Mouse (Mus musculus) heart, embryonic 13.5 days (tissue): ENCODE measurements around the gene Vapa. TPM values are rescaled to one million over a fixed set of nuclear protein-coding genes. Genes with fewer than 3 reads are reported as not detected.
A peak's percentile ranks its signal among the peaks of the same experiment; 100 is the strongest.
"Not testable (repeated sequence)": the region's sequence is repeated elsewhere in the genome, so short reads cannot be mapped to it uniquely, and the experiment has no call there.

Experiments
- ATAC-seq: fragments of 200-750 bp; cut with Nextera tagmentation; 2 replicates; pipeline ENCODE4 v1.8.0; 2017; ENCODE audit warnings: moderate TSS enrichment; ENCODE audit not compliant: insufficient number of reproducible peaks, low FRiP score, low TSS enrichment; ENCODE audit errors: extremely low read depth
- H3K27ac ChIP-seq: fragments of 300-500 bp; sonication (generic); replicated peaks from 2 replicates; pipeline ENCODE4 v1.5.1; 2015; ENCODE audit warnings: moderate library complexity, mild to moderate bottlenecking, inconsistent platforms
- H3K27me3 ChIP-seq: fragments of 300-500 bp; sonication (generic); replicated peaks from 2 replicates; pipeline ENCODE4 v1.6.1; 2015; ENCODE audit warnings: mild to moderate bottlenecking, inconsistent platforms
- H3K36me3 ChIP-seq: fragments of 300-500 bp; sonication (generic); 2 replicates; pipeline ENCODE4 v1.6.1; 2015; ENCODE audit warnings: mild to moderate bottlenecking, inconsistent platforms
- H3K4me1 ChIP-seq: fragments of 300-500 bp; sonication (generic); 2 replicates; pipeline ENCODE4 v1.6.1; 2015; ENCODE audit warnings: inconsistent platforms
- H3K4me2 ChIP-seq: fragments of 300-500 bp; sonication (generic); 2 replicates; pipeline ENCODE4 v1.6.1; 2015; ENCODE audit warnings: inconsistent platforms, mild to moderate bottlenecking, moderate library complexity
- H3K4me3 ChIP-seq: fragments of 300-500 bp; sonication (generic); 2 replicates; pipeline ENCODE4 v1.5.1; 2015; ENCODE audit warnings: moderate library complexity, mild to moderate bottlenecking, inconsistent platforms
- H3K9ac ChIP-seq: fragments of 300-500 bp; sonication (generic); 2 replicates; pipeline ENCODE4 v1.6.1; 2015; ENCODE audit warnings: inconsistent platforms, mild to moderate bottlenecking, moderate library complexity
- H3K9me3 ChIP-seq: fragments of 300-500 bp; sonication (generic); 2 replicates; pipeline ENCODE4 v1.6.1; 2016; ENCODE audit warnings: inconsistent platforms
- WGBS: fragments of 180-500 bp; shearing (Covaris S2); methylation state at CpG from one replicate; pipeline ENCODE4 v1.1.7; 2015; ENCODE audit warnings: mixed read lengths; 5-methylcytosine and 5-hydroxymethylcytosine counted together
- polyA plus RNA-seq: library from polyadenylated mRNA; unstranded; fragments of >200 nt; fragmentation: Nextera tagmentation; extraction: Ambion mirVana; gene quantifications from 2 replicates; pipeline ENCODE4 v1.2.1, GENCODE M21; 2015

The Vapa gene
- polyA plus RNA-seq, 1 experiment from 2014 or later, result 132 TPM

GRCm38 (mm10) chr17:65647226-65647625 lies 33.9 kb upstream of the Vapa start:
- H3K4me2 ChIP-seq, result no peak overlapping the region
- no peaks in the 10 kb centered on the region for H3K9me3 ChIP-seq
- peaks cover 22% of the 10 kb centered on the region for H3K4me1 ChIP-seq
- H3K9ac ChIP-seq, result no peak overlapping the region
- no peak for ATAC-seq
- peaks cover 7% of the 10 kb centered on the region; the same call in 1 of the 2 replicates for H3K36me3 ChIP-seq
- H3K4me3 ChIP-seq, result no peak overlapping the region
- H3K27me3 ChIP-seq, result no peaks in the 10 kb centered on the region
- 49% methylated on average over 6 of the region's 6 CpGs for WGBS
- H3K27ac ChIP-seq, result no peak overlapping the region

DNA sequence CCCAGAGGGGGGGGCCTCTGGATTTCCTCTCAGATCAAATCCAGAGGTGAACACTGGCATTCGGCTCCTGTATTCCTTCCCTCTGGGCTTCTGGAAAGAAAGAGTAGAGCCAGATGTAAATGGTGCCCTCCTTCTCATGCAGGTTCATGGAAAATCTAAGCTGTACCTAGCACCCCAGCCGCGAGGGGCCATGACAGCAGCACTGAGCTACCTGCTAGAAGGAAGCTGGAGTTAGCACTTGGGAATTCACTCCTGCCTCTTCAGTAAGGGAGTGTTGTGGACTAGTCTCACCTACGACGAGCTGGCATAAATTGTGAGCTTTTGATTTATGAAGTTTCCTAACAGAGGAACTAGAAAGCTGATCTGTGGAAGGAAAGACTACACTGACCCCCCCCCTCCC lies 30.2 kb upstream of the Vapa start:
- Histone ChIP-seq H3K36me3 (no peaks in the 10 kb centered on the region), H3K4me3 (no peak overlapping the region), H3K9ac (no peak overlapping the region), H3K4me1 (peaks cover 16% of the 10 kb centered on the region), H3K9me3 (no peaks in the 10 kb centered on the region), H3K27ac (no peak overlapping the region; the same call in 1 of the 2 replicates), H3K4me2 (no peak overlapping the region), H3K27me3 (no peaks in the 10 kb centered on the region; the same call in 1 of the 2 replicates)
- 74% methylated on average over 5 of the region's 5 CpGs for WGBS
- no peak for ATAC-seq

GRCm38 (mm10) chr17:65643051-65643521 lies 29.7 kb upstream of the Vapa start:
- no peak overlapping the region for H3K4me2 ChIP-seq
- no peaks in the 10 kb centered on the region for H3K36me3 ChIP-seq
- H3K4me3 ChIP-seq, result no peak overlapping the region
- no peaks in the 10 kb centered on the region; the same call in 1 of the 2 replicates for H3K27me3 ChIP-seq
- no peaks in the 10 kb centered on the region for H3K9me3 ChIP-seq
- H3K27ac ChIP-seq, result no peak overlapping the region; the same call in 1 of the 2 replicates
- no peak overlapping the region for H3K9ac ChIP-seq
- peaks cover 13% of the 10 kb centered on the region for H3K4me1 ChIP-seq
- WGBS, result 52% methylated on average over 10 of the region's 10 CpGs
- ATAC-seq, result no peak

DNA sequence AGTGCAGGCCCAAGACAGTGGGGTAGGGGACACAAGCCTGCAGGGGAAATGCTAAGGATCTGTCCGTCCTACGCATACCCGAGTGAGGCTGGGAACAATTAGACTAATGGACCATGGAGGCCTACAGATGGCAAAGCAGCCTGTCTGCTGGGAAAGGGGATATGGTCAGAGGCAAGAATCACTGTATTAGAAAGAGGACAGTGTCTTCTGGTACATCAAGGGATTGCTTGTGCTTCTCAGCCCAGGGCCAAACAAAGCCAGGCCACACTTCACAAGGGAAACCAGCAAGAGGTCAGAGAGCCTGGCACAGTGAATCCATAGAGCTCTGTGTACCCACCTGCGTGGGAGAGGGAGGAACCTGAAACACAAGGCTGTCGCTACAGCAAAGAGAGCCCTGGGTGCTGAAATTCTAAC lies 29.2 kb upstream of the Vapa start:
- H3K9me3 ChIP-seq, result no peaks in the 10 kb centered on the region
- H3K27ac ChIP-seq, result no peak overlapping the region
- peaks cover 13% of the 10 kb centered on the region for H3K4me1 ChIP-seq
- 83% methylated on average over 5 of the region's 5 CpGs for WGBS
- H3K4me3 ChIP-seq, result no peak overlapping the region
- no peak for ATAC-seq
- no peak overlapping the region for H3K4me2 ChIP-seq
- H3K9ac ChIP-seq, result no peak overlapping the region
- no peaks in the 10 kb centered on the region for H3K36me3 ChIP-seq
- H3K27me3 ChIP-seq, result no peaks in the 10 kb centered on the region; the same call in 1 of the 2 replicates

- no peak within 1 kb of the TSS for H3K4me3 ChIP-seq
- no peak within 1 kb of the TSS for H3K9ac ChIP-seq
- no peak within 1 kb of the TSS for H3K4me2 ChIP-seq
- H3K36me3 ChIP-seq, result no peaks in the 10 kb centered on the region
- H3K27me3 ChIP-seq, result no peaks in the 10 kb centered on the region; the same call in 1 of the 2 replicates
- no peaks in the 10 kb centered on the region for H3K9me3 ChIP-seq
- H3K27ac ChIP-seq, result no peak within 1 kb of the TSS
- no peak for ATAC-seq
- H3K4me1 ChIP-seq, result peaks cover 13% of the 10 kb centered on the region
- 82% methylated on average over 11 of the region's 11 CpGs for WGBS
These were observed 28.4 kb upstream of the Vapa start, which contains the start of gene Txndc2 for GRCm38 (mm10) chr17:65641734-65642218. Txndc2 (minus strand) TSS chr17:65642168.

DNA sequence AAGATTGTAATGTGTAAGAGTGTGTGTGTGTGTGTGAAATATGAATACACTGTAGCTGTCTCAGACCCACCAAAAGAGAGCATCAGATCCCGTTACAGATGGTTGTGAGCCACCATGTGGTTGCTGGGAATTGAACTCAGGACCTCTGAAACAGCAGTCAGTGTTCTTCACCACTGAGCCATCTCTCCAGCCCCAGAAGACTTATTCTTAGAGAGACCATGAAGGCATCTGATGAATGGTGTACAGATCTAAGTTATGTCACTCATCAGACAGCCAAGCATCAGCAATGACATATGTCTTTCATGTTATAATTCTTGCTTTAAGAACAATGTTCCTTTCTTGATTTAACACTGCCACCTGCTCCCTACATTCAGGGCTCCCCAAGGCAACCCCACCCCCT lies 25.8 kb upstream of the Vapa start:
- ATAC-seq, result no peak
- Histone ChIP-seq H3K27me3 (no peaks in the 10 kb centered on the region; the same call in 1 of the 2 replicates), H3K4me2 (no peak overlapping the region), H3K36me3 (no peaks in the 10 kb centered on the region), H3K27ac (no peak overlapping the region), H3K9me3 (no peaks in the 10 kb centered on the region), H3K4me1 (peaks cover 26% of the 10 kb centered on the region), H3K4me3 (no peak overlapping the region), H3K9ac (no peak overlapping the region)
- 86% methylated on average over 1 of the region's 1 CpGs for WGBS

- no peak overlapping the region for H3K9ac ChIP-seq
- no peak overlapping the region for H3K4me3 ChIP-seq
- no peaks in the 10 kb centered on the region for H3K27me3 ChIP-seq
- ATAC-seq, result no peak
- WGBS, result 50% methylated on average over 14 of the region's 14 CpGs
- H3K27ac ChIP-seq, result no peak overlapping the region
- H3K36me3 ChIP-seq, result no peaks in the 10 kb centered on the region
- H3K4me1 ChIP-seq, result peaks cover 13% of the 10 kb centered on the region
- peak overlapping the region; percentile 22; the same call in 1 of the 2 replicates for H3K4me2 ChIP-seq
- H3K9me3 ChIP-seq, result no peaks in the 10 kb centered on the region
These were observed 22.5 kb upstream of the Vapa start for GRCm38 (mm10) chr17:65635715-65636360.

DNA sequence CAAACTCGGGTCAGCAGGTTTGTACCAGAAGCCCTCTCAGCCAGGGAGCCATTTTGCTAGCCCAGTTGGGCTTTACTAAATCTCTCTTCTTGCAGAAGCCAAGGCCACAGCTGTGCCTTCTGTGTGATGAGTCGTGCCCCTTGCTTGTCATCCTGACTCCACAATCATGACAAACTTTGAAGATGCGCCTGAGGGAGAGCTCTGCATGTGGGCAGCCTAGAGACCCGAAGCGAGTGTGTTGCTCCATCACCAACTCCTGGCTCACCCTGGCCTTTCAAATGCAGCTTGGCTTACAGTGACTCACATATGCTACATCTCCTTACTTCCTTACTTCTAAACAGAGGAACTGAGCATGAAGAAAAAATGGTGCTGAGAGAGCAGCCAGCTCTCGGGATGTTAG lies 16.6 kb upstream of the Vapa start:
- Histone ChIP-seq H3K4me3 (no peak overlapping the region), H3K36me3 (no peaks in the 10 kb centered on the region), H3K27me3 (no peaks in the 10 kb centered on the region), H3K4me1 (peaks cover 5% of the 10 kb centered on the region), H3K4me2 (no peak overlapping the region), H3K9me3 (no peaks in the 10 kb centered on the region), H3K27ac (no peak overlapping the region), H3K9ac (no peak overlapping the region)
- no peak for ATAC-seq
- WGBS, result 76% methylated on average over 6 of the region's 6 CpGs

GRCm38 (mm10) chr17:65628823-65629532 lies 15.6 kb upstream of the Vapa start:
- not testable (repeated sequence) for H3K4me1 ChIP-seq, H3K36me3 ChIP-seq, H3K9ac ChIP-seq, H3K27me3 ChIP-seq, H3K4me3 ChIP-seq, ATAC-seq, H3K9me3 ChIP-seq, H3K4me2 ChIP-seq, H3K27ac ChIP-seq
- WGBS, result 34% methylated on average over 13 of the region's 13 CpGs

- no peak overlapping the region for H3K9ac ChIP-seq
These were observed 12.9 kb upstream of the Vapa start for GRCm38 (mm10) chr17:65626301-65626700.

DNA sequence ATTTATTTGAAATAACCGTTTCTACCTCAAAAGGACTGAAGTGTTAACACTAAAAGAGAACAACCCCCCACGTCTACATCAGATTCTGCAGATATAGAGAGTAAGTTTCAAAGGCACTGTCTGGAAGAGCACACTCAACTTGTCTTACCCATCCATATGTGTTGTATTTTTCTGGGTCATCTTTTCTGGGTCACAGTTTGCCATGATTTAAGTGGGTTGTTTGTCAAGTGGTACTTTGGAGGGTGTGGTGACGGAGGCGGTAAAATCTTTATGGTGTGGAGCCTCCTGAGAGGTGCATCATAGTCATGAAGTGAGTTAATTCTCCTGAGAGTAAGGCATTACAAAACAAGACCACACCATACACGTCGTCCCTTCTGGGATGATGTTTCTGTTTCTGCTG lies 12.2 kb upstream of the Vapa start:
- Histone ChIP-seq H3K4me3 (no peak overlapping the region), H3K36me3 (no peaks in the 10 kb centered on the region), H3K9ac (no peak overlapping the region), H3K4me1 (peaks cover 3% of the 10 kb centered on the region; the same call in 1 of the 2 replicates), H3K9me3 (no peaks in the 10 kb centered on the region), H3K27ac (no peak overlapping the region), H3K27me3 (no peaks in the 10 kb centered on the region), H3K4me2 (no peak overlapping the region)
- no peak for ATAC-seq
- WGBS, result 74% methylated on average over 6 of the region's 6 CpGs

More at GRCm38 (mm10) chr17:65626301-65626700, 12.9 kb upstream of the Vapa start:
- H3K4me2 ChIP-seq, result no peak overlapping the region
- no peaks in the 10 kb centered on the region for H3K27me3 ChIP-seq
- H3K4me1 ChIP-seq, result peaks cover 3% of the 10 kb centered on the region; the same call in 1 of the 2 replicates
- no peaks in the 10 kb centered on the region for H3K9me3 ChIP-seq
- WGBS, result 78% methylated on average over 6 of the region's 6 CpGs
- no peak overlapping the region for H3K4me3 ChIP-seq
- ATAC-seq, result no peak
- no peaks in the 10 kb centered on the region for H3K36me3 ChIP-seq
- no peak overlapping the region for H3K27ac ChIP-seq
